Mouse (Mus musculus): Measurements from ENCODE around the gene Rnf167. TPM values are rescaled to one million over a fixed set of nuclear protein-coding genes. Genes with fewer than 3 reads are reported as not detected.

Gene Rnf167
- total RNA-seq, 1 experiment from 2014 or later, result 261 TPM

DNA sequence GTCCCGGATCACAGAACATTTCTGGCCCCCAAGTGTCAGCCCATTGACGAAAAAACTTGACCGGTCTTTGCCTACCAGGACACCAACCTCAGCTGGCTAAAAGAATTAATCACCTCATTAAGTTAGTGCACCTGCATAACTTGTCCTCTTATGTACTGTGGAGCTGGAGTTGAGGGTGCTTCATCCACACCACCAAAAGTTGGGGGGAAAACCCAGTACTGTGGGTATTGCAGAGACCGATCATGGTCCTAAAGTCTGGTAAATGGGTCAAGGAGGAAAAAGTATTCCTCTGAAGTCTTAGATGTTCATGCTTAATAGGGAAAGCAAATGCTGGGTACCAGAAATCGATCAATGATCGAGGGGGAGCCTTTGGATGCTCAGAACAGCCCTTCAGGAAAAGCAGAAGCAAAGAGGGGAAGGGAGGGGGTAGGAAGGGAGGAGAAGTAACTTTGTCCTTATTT, 5.9 kb downstream of the Rnf167 start:
- peak; percentile 14; the same call in 1 of the 2 replicates for ATAC-seq (ENCODE audit: extremely low read depth, insufficient number of reproducible peaks, low FRiP score, poor library complexity, severe bottlenecking)

DNA sequence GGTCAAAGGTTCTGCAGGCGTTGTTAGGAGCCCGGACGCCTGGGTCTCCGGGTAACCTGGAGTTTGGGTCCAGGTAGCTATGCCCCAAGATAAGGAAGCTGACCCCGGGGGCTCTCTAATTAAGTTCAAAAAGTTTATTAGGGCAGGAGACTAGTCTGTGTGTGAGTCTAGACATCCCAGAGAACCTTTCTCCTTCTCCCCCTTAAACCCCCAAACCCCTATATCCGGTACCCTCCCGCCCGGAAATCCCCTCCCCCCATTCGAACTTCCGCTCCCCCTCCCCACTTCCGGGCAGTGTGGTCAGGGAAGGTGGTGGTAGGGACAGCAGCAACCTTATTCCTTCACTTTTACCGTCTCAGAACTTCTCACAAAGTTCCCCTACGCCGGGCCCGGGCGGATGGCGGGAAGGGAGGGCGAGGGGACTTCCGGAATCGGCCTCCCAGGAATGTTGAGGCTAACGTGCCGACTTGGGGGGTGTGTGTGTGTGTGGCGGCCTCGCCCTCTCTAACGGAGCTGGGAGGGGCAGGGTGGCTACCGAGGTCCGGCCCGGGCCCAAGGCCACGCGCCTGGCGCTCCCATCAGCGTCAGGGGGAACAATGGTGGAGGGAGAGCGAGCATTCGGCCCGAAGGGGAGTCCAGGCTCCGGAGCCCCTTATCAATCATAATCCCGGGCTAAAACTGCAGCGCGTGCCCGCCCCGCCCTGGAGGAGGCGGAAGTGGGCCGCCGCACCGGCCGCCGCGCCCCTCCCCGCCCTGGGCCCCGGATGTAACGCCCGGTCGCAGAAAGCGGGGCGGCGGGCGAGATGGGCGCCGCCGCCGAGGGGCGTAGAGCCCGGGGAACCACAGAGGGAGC, 6.5 kb downstream of the Rnf167 start:
- ATAC-seq (ENCODE audit: extremely low read depth, insufficient number of reproducible peaks, low FRiP score, poor library complexity, severe bottlenecking), result no peak

DNA sequence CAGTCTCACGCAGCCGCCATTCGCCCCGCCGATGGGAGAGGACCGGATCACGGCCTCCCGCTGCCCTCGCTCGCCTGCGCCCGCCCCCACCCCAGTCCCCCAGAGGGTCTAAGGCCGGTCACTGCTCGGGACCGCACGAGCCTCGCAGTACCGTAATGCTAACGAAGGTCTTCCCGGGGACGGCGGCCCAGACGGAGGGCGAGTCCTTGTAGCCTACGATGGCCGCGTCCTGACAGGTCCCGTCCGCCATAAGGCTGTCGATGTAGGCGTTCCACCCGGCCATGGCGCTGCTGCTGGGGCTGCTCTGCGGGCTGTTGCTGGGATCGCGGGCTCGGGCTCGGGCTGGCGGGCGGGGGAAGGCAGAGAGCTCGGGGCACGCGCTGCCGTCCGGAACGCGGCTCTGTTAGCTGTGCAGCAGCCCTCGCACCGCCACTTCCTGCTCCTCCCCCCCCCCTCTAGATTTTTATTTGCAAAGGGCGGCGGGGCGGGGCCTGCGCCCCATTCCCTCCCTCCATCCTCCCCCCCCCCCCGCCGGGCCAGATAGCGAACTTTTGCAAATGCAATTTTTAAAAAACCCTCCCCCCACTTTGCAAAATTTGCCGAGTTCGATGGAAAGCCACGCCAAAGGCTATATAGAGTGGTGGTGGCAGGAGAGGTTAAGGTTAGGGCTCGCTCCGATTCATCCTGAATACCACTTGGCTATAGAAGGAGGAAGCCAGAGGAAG, 7.3 kb downstream of the Rnf167 start, which contains the start of gene Pfn1:
TSS of gene Pfn1 (minus strand) at position 447 of the 725 bp plus-strand sequence.
- ATAC-seq (ENCODE audit: extremely low read depth, insufficient number of reproducible peaks, low FRiP score, poor library complexity, severe bottlenecking), result peak; percentile 55

DNA sequence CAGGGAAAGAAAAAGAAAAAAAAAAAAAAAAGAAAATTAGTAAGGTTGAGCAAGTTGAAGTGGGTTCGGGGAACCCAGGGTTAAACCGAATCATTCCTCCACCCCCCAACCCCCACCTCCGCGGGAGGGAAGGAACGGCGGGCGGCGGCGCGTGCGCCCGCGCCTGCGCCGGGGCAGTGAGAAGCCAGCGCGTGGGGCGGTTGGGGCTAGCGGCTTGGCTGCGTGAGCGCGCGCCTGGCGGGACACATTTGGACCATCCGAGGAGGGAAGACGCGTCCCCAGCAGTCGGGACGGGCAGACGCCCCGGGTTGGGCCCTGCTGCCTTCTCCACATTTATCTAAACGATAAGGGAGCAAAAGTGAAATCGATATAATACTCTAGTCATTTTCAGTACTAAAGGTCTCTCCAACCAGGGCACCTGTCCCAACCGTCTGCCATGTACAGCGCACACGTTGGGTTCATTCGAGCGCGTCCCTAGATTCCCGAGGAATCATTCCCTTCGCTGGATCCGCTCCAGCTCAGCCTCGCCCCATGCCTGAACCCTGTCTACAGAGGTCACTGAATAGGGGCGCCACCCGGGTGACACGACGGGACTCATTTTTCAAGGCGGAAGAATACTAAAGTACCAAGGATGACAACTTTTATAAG, 8.0 kb downstream of the Rnf167 start:
- ATAC-seq (ENCODE audit: extremely low read depth, insufficient number of reproducible peaks, low FRiP score, poor library complexity, severe bottlenecking), result no peak

DNA sequence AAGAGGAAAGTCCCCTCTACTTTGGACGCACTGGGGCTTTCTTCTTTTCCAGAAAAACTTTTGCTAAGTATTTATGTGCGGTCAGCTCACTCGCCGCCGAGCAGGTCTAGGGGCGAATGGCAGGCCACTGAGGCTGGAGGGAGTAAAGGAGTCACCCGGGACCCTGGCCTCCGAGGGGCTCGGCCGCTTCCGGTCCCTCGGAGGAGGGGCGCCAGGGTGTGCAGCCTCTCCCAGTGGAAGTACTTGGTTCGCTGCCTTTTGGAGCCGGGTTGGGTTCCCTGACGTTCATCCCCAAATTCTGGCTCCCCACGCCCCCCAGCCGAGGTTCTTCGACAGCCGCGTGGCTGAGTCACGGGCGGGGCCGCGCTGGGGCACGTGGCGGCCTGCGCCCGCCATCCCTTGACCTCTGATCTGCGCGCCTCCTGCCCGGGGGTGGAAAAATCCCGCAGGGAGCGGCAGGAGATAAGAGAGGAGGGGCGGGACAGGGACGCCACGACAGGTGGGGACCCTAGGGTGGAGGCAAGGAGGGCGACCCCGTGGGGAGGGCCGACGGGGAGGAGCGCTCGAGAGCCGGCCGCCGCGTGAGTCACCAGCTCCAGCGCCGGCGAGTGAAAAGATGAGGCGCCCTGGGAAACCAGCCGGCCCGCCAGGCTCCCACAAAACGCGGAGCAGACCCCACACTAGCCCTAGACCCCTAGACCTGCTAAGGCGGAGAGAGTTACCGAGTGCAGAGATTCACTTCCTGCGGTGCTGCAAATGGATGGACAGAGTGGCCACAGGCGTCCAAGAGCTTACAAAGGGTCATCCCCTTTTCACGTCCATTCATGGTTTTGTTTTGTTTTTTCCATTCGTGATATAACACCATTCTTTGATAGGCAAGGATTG, 8.8 kb downstream of the Rnf167 start:
- no peak for ATAC-seq (ENCODE audit: extremely low read depth, insufficient number of reproducible peaks, low FRiP score, poor library complexity, severe bottlenecking)

DNA sequence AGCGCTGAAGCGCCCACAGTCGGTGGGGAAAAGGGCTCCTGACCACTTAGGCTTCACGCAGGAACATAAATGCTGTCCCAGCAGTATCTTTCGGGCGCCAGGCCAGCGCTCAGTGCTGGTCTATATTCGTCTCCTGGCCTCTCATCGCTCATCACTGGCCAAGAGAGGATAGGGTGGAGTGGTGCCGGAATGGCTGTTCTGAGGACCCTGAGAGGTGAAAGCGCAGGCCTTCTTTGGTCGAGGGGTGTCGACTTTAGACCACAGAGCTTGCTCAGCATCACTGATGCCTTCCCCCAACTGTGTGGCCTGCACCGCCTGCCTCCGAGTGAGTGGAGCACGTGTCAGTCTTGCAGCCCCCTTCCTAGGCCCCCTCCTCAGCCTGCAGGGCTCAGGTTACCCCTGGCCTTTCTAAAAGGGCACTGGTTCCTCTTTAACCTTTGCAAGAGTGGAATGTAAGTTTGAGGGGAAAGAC, 9.5 kb downstream of the Rnf167 start:
- no peak for ATAC-seq (ENCODE audit: extremely low read depth, insufficient number of reproducible peaks, low FRiP score, poor library complexity, severe bottlenecking)

DNA sequence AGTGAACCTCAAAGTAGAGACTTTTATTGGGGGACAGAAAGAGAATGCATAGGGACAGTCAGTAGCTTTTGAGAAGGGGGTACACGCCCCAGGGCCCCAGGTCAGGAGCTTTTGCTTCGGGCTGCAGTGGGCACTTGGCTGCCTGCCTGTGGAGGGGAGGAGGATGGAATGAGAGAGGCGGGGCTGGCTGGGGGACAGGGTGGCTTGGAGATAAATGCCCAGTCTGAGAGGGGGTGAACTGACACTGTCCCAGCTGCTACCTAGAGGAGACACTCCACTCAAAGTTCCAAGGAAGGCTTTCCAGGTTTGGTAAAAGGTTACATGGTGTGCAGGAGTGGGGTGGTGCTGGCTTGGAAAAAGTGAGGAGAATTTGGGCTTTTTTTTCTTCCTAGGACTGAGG, 9.9 kb downstream of the Rnf167 start, which contains the start of gene Eno3:
TSS of gene Eno3 (plus strand) at position 239 of the 400 bp plus-strand sequence.
- ATAC-seq (ENCODE audit: extremely low read depth, insufficient number of reproducible peaks, low FRiP score, poor library complexity, severe bottlenecking), result no peak

DNA sequence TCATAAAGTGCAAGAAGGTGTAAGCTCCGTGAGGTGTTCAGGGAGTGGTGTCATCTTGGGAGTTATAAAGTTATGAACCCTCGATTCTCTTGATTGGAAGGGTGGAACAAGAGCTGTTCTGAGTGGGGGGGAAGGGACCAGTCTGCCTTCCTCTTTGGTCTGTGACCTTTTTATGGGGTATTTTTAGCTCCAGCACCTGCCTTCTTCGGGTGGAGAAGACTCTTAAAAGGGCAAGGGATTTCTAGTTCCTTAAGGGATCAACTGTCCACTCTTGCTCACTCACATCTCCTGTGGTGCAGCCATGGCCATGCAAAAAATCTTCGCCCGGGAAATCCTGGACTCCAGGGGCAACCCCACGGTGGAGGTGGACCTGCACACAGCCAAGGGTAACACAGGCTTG, 10.5 kb downstream of the Rnf167 start:
- ATAC-seq (ENCODE audit: extremely low read depth, insufficient number of reproducible peaks, low FRiP score, poor library complexity, severe bottlenecking), result no peak

DNA sequence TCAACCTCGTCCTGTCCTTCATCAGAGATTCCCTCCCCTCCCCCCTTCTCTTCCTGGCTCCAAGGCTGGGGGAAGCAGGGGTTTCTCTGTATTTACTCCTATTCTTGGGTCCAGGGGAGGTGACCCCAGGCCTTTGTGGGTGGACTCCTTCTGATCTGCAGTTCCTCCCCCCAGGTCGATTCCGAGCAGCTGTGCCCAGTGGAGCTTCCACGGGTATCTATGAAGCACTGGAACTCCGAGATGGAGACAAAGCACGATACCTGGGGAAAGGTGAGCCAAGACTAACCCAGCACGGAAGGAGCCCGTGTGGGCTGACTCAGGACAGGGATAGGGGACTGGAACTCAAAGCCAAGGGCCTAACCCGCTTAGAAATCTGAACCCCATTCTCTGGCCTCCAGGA, 11.0 kb downstream of the Rnf167 start:
- ATAC-seq (ENCODE audit: extremely low read depth, insufficient number of reproducible peaks, low FRiP score, poor library complexity, severe bottlenecking), result no peak

DNA sequence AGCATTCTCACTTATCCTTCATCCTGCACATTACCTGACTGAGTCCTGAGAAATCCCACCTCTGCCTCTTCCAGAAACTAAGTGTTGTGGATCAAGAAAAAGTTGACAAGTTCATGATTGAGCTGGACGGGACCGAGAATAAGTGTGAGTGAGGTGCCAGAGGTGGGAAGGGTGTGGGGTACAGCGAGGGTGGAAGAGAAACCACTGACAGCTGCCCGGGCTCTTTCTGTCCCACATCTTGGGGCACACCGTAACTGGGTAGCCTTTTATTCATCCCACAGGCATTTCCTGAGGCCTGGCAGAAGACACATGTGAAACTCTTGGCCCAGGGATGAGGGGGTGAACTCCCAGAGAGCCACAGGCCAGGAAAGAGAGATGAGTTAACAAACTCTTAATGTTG, 11.5 kb downstream of the Rnf167 start:
- no peak for ATAC-seq (ENCODE audit: extremely low read depth, insufficient number of reproducible peaks, low FRiP score, poor library complexity, severe bottlenecking)

DNA sequence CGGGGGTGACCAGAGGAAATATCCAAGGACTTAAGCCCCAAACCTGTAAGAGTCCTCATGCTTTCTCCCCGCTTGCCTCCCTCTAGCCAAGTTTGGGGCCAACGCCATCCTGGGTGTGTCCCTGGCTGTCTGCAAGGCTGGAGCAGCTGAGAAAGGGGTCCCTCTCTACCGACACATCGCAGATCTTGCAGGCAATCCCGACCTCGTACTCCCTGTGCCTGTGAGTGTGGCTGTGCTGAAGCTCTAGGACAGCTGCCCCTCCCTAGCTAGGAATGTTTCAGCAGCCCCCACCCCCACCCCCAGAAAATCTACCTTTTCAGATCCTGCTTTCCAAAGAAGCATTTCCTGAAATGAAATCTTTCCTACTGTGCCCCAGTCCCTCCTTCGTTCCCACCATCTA, 11.9 kb downstream of the Rnf167 start:
- no peak for ATAC-seq (ENCODE audit: extremely low read depth, insufficient number of reproducible peaks, low FRiP score, poor library complexity, severe bottlenecking)

DNA sequence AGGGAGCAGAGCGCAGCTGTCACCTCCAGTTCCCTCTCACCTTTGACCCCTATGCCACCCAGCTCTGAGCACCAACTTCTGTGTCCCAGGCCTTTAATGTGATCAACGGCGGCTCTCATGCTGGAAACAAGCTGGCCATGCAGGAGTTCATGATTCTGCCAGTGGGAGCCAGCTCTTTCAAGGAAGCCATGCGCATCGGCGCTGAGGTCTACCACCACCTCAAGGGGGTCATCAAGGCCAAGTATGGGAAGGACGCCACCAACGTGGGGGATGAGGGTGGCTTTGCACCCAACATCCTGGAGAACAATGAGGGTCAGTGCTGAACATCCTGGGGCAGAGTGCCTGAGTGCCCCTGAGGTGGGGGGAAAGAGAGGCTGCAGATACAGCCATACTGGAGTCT, 13.5 kb downstream of the Rnf167 start:
- ATAC-seq (ENCODE audit: extremely low read depth, insufficient number of reproducible peaks, low FRiP score, poor library complexity, severe bottlenecking), result no peak

DNA sequence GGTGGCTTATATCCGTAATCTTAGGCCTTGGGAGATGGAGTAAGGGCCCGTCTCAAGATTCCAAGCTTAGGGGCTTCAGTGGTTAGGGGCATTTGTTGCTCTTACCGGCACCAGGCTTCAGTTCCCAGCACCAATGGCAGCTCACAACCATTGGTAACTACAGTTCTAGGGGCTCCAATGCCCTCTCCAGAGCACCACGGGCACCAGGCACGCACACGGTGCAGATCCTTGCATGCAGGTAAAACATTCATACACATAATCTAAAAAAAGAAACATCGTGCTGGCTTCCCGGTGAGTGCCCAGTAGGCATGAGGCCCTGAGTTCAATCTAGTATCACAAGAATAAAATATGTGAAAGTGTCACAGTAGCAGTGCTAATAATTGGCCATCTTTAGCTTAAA, 16.1 kb downstream of the Rnf167 start:
- no peak for ATAC-seq (ENCODE audit: extremely low read depth, insufficient number of reproducible peaks, low FRiP score, poor library complexity, severe bottlenecking)

DNA sequence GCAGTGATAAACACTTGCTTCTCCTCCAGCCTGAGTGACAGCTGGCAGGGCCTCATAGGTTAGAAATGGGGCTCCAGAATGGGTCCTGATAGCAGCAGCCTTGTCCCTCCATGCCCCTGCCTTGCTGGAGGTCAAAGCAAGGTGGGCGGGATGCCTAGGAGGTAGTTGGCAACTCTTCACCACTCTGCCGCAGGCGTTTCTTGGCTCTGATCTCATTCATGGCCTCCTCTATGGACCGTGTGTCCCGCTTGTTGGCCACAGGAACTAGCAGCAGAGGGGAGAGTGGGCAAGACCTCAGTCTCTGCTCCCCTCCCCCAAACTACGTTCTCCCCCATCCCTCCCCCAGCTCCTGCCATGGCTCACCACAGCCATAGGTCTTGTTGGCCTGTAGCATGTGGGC, 16.9 kb downstream of the Rnf167 start:
- no peak for ATAC-seq (ENCODE audit: extremely low read depth, insufficient number of reproducible peaks, low FRiP score, poor library complexity, severe bottlenecking)

DNA sequence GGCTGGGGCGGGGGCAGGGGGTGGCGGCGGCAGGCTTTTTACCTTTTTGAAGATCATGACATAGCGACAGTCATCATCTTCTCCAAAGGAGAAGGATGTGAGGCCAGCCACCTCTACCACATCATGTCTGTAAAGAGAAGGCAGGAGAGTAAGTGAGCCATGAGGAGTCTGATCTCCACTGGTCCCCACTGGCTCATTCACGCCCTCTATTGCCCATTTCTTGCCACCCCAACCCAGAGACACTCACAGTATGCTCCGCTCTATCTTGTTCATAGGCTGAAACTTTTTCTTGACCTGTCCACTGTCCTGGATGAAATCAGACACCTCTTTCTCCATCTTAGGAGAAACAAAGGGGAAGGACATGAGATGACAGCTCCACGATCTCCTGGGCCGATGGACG, 17.7 kb downstream of the Rnf167 start:
- ATAC-seq (ENCODE audit: extremely low read depth, insufficient number of reproducible peaks, low FRiP score, poor library complexity, severe bottlenecking), result no peak

DNA sequence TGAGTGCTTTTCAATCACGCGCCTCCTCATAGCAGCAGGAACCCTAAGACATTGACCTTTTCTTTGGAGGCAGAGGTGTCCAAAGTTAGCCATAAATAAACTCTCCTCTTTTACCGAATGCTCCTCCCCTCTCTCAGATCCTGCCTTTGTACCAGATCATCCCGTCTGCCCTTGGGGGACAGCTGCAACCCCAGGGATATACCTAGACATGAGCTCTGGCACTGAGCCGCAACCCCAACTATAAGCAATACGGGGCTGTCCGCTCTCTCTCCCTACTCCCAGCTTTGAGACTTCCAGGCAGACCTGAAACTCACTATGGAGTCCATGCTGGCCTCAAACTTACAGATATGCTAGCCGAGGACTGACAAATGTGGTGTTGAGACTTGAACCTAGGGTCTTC, 19.7 kb downstream of the Rnf167 start:
- no peak for ATAC-seq (ENCODE audit: extremely low read depth, insufficient number of reproducible peaks, low FRiP score, poor library complexity, severe bottlenecking)

DNA sequence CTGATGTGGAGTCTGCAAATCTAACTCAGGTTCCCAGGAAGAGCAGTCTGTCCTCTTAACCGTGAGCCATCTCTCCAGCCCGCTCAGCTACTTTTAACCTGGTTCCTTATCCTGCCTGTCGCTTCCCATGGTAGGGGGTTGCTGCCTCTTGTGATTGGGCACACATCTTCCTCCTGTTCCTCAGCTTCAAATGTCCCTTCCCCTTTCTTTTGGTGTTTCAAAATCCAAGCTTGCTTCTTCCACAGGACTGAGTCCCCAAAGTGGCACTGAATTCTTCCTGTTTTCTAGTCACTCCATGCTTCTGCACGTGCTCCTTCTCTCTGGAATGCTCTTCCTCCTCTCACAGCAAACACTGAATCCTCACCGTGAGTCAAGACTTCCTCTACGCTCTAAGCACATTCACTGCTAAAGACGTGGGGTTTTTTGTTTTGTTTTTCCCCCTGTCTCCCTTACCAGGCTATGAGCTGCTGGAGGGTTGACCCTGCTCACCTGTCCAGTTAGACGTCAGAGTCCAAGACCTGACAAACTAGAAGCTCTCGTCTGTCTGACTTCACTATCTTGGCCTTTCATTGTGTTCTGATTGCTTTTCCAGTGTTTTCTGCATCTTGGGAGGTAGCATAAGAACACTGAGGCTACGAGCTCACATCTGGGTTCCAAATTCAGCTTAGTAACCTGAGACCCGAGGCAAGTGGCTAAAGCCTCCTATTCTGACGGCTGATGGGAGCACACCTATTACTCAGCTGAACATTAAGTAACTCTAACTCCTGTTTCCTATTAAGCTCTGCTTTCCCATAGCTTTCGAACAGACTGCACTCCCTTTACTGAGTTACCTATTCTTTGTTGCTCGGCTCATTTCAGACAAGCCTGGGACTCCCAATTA, 20.5 kb downstream of the Rnf167 start:
- ATAC-seq (ENCODE audit: extremely low read depth, insufficient number of reproducible peaks, low FRiP score, poor library complexity, severe bottlenecking), result no peak

DNA sequence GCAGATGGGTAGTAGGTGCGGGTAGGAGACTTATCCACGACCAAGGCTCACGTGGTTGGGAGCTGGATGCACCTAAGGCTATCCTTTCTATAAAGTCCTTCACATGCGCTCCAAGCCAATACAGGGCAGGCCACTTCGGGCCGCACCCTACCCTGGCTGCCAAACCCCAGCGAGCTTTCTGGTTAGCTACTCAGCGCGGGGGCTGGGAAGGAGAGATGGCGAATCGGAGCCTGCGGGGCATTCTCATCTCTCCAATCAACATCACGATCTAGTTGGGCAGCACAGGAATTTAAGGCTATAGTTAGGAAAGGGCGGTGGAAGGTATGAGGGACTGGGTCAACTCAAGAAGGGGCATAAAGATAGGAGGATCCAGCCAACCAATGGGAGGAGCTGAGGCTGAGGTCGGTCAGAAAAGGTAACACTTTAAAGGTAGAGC, 21.3 kb downstream of the Rnf167 start:
- no peak for ATAC-seq (ENCODE audit: extremely low read depth, insufficient number of reproducible peaks, low FRiP score, poor library complexity, severe bottlenecking)

Data from neutrophil, adult 5-6 weeks (primary cell).